Mouse (Mus musculus) liver, embryonic 14.5 days (tissue): ENCODE measurements around the gene Ankrd44.

ENCODE experiments used
- CTCF ChIP-seq: IDR thresholded peaks from 2 replicates; pipeline ENCODE4 v1.5.1; 2016; ENCODE audit warnings: antibody characterized with exemption, low read depth, control low read depth
- EP300 ChIP-seq: IDR thresholded peaks from 2 replicates; pipeline ENCODE4 v1.6.1; 2016; ENCODE audit warnings: antibody characterized with exemption, low read depth

DNA sequence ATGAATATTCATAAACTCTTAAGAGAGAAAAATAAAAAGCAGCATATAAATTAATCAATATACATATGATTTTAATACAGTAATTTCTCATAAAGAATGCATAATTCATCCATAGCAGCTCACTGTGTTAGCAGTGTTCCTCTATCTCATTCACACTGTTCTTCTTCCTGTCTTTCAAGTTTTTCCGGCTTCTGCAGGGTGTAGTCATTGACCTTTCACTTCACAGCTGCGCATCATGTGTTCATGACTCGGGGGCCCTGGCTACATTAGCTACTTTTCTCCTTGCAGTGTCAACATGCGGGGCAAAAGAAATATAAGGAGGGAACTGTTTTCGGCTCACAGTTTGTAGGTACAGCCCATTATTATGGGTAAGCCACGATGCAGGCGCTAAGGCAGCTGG, 314.3 kb downstream of the Ankrd44 start:
- TF ChIP-seq CTCF (no peak), EP300 (no peak)
